Mouse (Mus musculus): ENCODE results near the gene Gm26661. TPM values are rescaled to one million over a fixed set of nuclear protein-coding genes. Genes with fewer than 3 reads are reported as not detected.

Gm26661 gene
- not detected in 2 replicates for polyA plus RNA-seq (2015; fragmentation: Nextera tagmentation; extraction: Ambion mirVana)

DNA sequence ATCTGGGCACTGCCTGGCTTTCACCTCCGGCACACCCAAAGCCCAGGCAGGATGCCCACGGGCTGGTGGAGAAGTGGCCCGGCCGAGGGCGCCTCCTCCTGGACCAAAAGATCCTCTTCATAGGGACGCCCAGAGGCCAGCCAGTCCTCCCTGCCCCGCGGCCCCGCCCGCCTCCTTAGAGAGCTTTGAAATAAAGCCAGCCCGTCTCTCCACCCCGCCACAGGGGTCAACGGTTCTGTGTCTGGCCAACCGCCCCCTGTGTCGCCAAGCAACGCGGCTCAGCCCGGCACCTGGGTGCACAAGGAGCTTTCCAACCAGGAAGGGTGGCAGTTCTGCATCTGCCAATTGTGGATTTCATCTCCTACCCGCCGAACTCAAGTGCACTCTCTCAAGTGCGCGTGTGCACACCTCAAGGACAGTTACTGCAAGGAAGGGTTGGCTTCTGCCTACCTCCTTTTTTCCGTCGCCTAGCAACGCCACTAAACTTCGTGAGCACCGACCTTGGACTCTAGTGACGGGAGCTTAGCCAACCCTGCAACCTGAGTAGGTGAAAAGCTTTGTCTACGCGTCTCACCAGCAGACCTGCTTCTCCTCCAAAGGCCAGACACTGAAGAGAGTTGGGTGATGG lies at the start of gene Gm26661:
Gm26661 (plus strand) TSS at position 56 of the 628 bp plus-strand sequence.
- Histone ChIP-seq H3K36me3 (no peaks in the 10 kb centered on the region), H3K4me1 (replicated peaks) (peaks cover 13% of the 10 kb centered on the region), H3K9me3 (no peaks in the 10 kb centered on the region), H3K4me2 (peak within 1 kb of the TSS; percentile 74), H3K27me3 (0 out of 2 replicates have a peak, but pooled peaks cover 11% of the 10 kb centered on the region), H3K27ac (replicated peaks) (no peak within 1 kb of the TSS; the same call in 1 of the 2 replicates), H3K9ac (peak within 1 kb of the TSS; percentile 56), H3K4me3 (peak within 1 kb of the TSS; percentile 43)
- WGBS, result under 1% methylated on average over 30 of the region's 30 CpGs
- ATAC-seq (ENCODE audit: low read depth), result peak; percentile 88

DNA sequence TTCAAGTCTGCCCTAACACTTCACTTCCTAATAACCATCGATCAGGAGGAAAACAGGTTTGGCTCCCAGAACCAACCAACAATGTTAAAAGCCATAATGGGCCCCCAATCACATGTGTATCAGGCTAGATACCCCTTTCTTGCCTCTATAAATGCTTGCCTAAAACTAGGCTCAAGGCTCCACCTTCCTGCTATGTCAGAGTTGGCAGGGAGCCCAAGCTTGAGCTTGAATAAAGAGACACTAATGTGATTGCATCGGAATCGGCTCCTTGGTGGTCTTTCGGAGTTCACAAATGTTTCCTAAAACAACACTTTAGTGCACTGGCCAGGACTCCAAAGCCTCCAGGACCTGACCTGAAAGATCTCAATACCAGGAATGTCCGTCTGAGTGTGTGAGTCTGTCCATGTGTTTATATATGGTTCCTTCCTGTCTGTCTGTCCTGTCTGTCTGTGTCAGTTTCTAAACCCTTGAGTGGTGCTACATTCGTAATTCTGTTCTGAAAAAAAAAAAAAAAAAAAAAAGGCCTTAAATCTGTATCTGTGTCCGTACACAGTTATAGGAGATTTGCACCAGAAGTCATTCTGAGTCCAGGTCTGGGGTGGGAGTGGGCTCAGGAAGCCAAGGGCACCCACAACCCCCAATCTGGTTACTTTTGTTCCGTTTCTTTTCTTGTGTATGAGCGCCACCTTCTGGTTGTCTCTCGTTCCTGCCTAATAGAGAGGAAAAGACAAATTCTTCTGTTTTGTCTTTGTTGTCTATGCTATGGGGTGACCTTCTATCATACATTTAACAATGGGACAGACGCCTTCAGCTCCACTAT lies 42.2 kb upstream of the Gm26661 start:
- peak overlapping the region; percentile 80 for H3K27ac ChIP-seq (replicated peaks)
- 0 out of 2 replicates have a peak, but pooled peaks cover 3% of the 10 kb centered on the region for H3K4me1 ChIP-seq (replicated peaks)
- no peaks in the 10 kb centered on the region for H3K36me3 ChIP-seq
- no peaks in the 10 kb centered on the region for H3K27me3 ChIP-seq
- peak overlapping the region; percentile 20 for H3K4me3 ChIP-seq
- peak; percentile 96 for ATAC-seq (ENCODE audit: low read depth)
- peak overlapping the region; percentile 54 for H3K9ac ChIP-seq
- H3K9me3 ChIP-seq, result no peaks in the 10 kb centered on the region
- peak overlapping the region; percentile 47 for H3K4me2 ChIP-seq
- WGBS, result 26% methylated on average over 11 of the region's 11 CpGs

DNA sequence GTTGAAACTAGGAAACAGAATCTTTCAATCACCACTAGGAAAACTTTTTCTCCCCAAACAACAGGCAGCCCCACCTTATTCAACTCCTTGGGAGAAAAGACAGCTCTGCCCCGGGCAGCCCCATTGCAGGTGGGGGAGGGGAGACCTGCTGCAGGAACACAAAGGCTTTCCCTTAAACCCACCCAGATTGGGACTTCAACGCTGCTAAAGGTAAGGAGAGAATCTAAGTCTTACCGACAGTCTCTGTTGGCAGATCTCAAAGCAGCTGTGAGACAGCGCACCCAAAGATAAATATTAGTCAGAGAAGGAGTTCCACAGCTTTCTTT lies 41.7 kb upstream of the Gm26661 start:
- no peaks in the 10 kb centered on the region for H3K9me3 ChIP-seq
- H3K27me3 ChIP-seq, result no peaks in the 10 kb centered on the region
- H3K4me3 ChIP-seq, result peak overlapping the region; percentile 20
- ATAC-seq (ENCODE audit: low read depth), result peak; percentile 93
- H3K4me1 ChIP-seq (replicated peaks), result 0 out of 2 replicates have a peak, but pooled peaks cover 3% of the 10 kb centered on the region
- H3K36me3 ChIP-seq, result no peaks in the 10 kb centered on the region
- peak overlapping the region; percentile 47 for H3K4me2 ChIP-seq
- peak overlapping the region; percentile 80 for H3K27ac ChIP-seq (replicated peaks)
- 12% methylated on average over 4 of the region's 4 CpGs for WGBS
- H3K9ac ChIP-seq, result peak overlapping the region; percentile 54

DNA sequence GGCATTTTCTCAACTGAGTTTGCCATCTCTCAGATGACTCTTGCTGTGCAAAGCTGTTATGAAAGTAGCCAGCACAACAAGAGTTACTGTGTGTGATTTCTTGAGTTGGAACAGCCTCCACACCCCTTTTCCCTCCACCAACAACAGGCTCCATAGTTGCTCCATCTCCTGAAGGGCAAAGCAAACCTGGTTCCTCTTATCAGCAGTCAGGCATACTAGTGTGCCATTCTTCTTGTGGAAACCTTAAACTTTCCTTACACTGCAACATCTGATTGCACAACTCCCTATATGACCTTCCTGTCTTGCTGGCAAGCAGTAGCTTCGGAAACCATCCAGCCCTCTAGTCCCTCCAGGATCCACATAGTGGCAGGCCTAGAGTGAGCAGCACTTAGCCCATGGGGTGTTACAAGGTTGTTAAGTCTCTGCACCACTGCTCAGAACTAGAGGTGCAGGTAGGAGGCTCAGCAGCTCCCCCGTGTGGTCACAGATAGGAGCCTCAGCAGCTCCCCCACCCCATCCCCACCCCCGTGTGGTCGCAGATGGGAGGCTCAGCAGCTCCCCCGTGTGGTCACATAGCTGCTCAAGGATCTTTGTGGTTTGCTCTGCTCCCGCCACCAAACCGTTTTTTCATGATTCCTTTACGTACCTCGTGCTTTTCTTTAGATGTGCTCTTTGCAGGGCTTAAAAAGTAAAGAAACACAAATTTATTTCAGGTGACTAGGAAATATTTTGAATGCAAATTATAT lies 25.6 kb upstream of the Gm26661 start:
- Histone ChIP-seq H3K4me1 (replicated peaks) (no peaks in the 10 kb centered on the region), H3K9ac (no peak overlapping the region)
- peak; percentile 92 for ATAC-seq (ENCODE audit: low read depth)

DNA sequence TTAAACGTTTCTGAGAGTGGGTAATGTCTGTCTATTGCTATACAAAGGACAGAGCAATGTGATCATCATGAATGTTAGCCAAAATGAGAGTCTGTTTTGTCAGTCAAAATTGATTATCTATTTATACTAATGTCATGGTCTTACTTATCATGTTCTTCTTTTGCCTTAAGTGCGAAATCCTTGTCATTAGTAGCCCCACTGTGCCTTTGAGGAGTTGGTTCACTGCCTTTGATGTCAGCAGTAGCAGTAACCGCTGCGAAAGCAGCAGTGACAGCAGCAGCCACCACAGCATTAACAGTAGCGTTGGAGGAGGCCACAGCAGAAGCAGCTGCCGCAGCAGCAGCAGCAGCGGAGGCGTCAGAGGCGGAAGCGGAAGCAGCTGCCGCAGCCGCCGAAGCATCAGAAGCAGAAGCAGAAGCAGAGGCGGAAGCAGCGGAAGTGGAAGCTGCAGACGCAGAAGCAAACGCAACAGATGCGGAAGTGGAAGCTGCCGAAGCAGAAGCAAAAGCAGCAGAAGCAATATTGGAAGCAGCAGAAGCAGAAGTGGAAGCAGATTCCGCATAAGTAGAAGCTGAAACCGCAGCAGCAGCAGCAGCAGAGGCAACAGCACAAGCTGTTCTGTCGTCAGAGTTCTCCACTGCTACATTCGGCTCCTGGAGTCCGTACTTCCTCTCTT lies 17.5 kb upstream of the Gm26661 start:
- Histone ChIP-seq H3K4me2 (peak overlapping the region; percentile 55), H3K9me3 (no peaks in the 10 kb centered on the region), H3K4me1 (replicated peaks) (no peaks in the 10 kb centered on the region), H3K27me3 (no peaks in the 10 kb centered on the region), H3K27ac (replicated peaks) (peak overlapping the region; percentile 78), H3K36me3 (no peaks in the 10 kb centered on the region), H3K4me3 (peak overlapping the region; percentile 41), H3K9ac (peak overlapping the region; percentile 62)
- ATAC-seq (ENCODE audit: low read depth), result peak; percentile 89
- 34% methylated on average over 24 of the region's 24 CpGs for WGBS

More for the DNA sequence above, 25.6 kb upstream of the Gm26661 start:
- H3K9me3 ChIP-seq, result no peaks in the 10 kb centered on the region
- 13% methylated on average over 9 of the region's 9 CpGs for WGBS
- no peak overlapping the region for H3K4me2 ChIP-seq
- no peaks in the 10 kb centered on the region for H3K36me3 ChIP-seq
- H3K27me3 ChIP-seq, result no peaks in the 10 kb centered on the region
- H3K27ac ChIP-seq (replicated peaks), result no peak overlapping the region
- no peak overlapping the region for H3K4me3 ChIP-seq

DNA sequence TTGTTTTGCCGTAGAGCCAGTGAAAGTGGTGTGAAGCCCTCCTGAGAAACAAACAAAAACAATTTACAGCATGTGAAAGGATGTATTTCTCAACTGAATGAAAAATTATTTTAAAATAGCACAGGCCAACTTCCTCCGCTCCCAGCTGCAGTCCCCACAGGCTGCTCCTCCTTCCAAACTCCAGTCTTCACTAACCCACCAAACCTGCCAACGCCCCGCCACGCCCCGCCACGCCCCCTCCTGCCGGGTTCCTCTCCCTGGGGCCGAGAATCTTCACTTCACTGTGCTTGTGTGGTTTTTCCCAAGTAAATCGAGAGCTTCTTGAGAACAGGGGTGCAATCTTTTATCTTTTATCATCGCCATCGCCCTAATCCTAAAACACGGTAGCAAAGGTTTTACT lies 5.3 kb upstream of the Gm26661 start:
- no peaks in the 10 kb centered on the region for H3K9me3 ChIP-seq
- H3K9ac ChIP-seq, result no peak overlapping the region
- no peak overlapping the region for H3K27ac ChIP-seq (replicated peaks)
- 0 out of 2 replicates have a peak, but pooled peaks cover 2% of the 10 kb centered on the region for H3K27me3 ChIP-seq
- 48% methylated on average over 13 of the region's 13 CpGs for whole genome bisulfite sequencing
- H3K36me3 ChIP-seq, result no peaks in the 10 kb centered on the region
- peaks cover 2% of the 10 kb centered on the region for H3K4me1 ChIP-seq (replicated peaks)
- no peak overlapping the region for H3K4me2 ChIP-seq
- H3K4me3 ChIP-seq, result no peak overlapping the region
- no peak for ATAC-seq (ENCODE audit: low read depth)

DNA sequence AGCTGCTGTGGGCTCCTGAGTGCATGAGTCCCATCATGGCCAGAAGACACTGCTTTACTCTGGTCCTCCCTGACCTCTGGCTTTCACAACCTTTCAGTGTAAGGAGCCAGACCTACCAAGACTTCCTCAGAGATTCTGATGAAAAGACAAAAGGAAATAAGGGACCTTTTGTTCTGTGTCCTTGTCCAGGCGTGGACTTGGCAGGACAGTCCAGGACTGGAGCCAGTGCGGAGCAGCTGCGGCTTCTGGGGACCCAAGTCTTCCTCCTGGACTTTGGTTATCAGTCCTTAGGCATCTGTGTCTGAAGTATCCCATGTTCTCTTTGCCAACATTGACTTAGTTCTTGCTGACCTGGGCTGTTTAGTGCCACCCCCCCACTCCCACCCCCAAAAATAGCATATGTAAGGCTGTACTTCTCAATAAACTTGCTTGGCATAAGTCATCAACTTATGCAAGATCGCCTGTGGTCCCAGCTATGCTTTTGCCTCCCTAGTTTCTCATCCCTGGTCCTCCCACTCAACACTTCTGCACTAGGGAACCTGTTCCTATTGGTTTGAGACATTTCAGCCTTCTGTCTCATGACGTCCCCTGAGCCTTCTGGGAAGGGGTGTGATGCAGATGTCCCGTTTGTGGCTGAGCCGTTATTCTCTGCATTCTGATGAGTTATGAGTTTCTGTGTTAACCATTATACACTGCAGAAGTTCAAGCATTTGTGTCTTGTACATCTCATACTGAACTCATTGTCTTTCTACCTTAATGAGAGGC lies 1.9 kb upstream of the Gm26661 start:
- Histone ChIP-seq H3K9ac (no peak overlapping the region), H3K4me3 (no peak overlapping the region), H3K27ac (replicated peaks) (no peak overlapping the region), H3K27me3 (0 out of 2 replicates have a peak, but pooled peaks cover 11% of the 10 kb centered on the region), H3K36me3 (no peaks in the 10 kb centered on the region), H3K9me3 (no peaks in the 10 kb centered on the region), H3K4me2 (no peak overlapping the region), H3K4me1 (replicated peaks) (peaks cover 13% of the 10 kb centered on the region)
- no peak for ATAC-seq (ENCODE audit: low read depth)
- WGBS, result 81% methylated on average over 7 of the region's 7 CpGs

DNA sequence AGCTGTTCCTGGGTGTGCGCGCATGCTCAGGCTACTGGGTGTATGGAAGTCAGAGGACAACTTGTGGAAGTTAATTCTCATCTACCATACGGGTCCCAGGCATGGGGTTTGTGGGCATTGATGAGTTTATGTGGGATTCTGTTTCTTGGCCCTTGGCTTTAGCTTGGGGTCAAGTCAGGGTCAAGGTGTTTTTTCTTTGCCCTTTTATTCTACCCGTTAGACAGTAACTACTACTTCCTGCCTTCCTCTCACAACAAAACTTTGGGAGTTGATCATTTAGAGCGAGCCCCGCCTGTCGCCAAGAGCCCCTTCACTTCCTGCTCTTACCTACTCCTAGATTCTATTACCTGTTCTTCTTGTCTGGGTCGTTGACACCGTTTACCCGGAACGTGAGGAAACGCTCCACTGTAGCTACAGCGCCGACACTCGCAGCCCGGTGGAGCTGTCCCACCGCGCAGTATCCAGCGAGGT lies 291 bp upstream of the Gm26661 start:
- Histone ChIP-seq H3K4me3 (peak overlapping the region; percentile 43), H3K4me2 (peak overlapping the region; percentile 74), H3K27me3 (0 out of 2 replicates have a peak, but pooled peaks cover 11% of the 10 kb centered on the region), H3K9me3 (no peaks in the 10 kb centered on the region), H3K4me1 (replicated peaks) (peaks cover 13% of the 10 kb centered on the region), H3K27ac (replicated peaks) (no peak overlapping the region), H3K9ac (peak overlapping the region; percentile 56), H3K36me3 (no peaks in the 10 kb centered on the region)
- WGBS, result 13% methylated on average over 19 of the region's 19 CpGs
- ATAC-seq (ENCODE audit: low read depth), result no peak

DNA sequence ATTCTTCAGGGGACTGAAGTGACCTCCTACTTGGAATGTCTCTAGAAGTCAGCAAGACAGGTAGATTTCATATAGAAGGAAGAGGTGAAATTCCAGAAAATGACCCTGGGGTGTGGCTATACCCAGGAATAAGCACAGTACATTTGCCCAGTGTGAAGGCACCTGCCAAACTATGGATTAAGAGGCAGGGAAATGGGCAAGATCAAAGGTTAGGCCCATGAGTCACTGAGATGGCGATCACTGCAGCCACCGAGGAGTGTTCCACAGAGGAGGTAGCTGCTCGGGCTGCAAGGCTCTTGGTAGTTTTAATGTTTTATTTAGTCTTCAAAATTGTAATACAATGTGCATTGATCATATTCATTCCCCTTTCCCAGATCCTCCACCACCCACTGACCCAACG lies 4.6 kb downstream of the Gm26661 start:
- Histone ChIP-seq H3K27me3 (0 out of 2 replicates have a peak, but pooled peaks cover 10% of the 10 kb centered on the region), H3K36me3 (no peaks in the 10 kb centered on the region), H3K4me2 (no peak overlapping the region), H3K27ac (replicated peaks) (no peak overlapping the region), H3K4me1 (replicated peaks) (peaks cover 12% of the 10 kb centered on the region), H3K9ac (no peak overlapping the region), H3K9me3 (peaks cover 4% of the 10 kb centered on the region; the same call in 1 of the 2 replicates), H3K4me3 (no peak overlapping the region)
- WGBS, result 90% methylated on average over 4 of the region's 4 CpGs
- no peak for ATAC-seq (ENCODE audit: low read depth)

DNA sequence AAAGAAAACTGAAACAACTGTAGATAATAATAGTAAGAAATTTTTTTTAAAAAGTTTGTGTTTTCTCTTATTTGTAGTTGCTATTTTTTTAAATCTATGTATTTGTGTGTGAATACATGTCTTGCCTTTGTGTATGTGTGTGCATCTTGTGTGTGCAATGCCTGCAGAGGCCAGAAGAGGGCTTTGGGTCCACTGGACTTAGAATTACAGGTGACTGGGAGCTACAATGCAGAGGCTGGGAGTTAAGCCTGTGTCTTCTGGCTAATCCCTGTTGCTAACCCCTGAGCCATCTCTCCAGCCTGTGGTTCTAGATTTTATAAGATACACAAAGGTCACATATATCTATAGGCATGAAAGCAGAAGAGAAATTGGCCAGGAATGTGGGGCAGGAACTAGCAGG lies 9.2 kb downstream of the Gm26661 start:
- Histone ChIP-seq H3K27me3 (no peaks in the 10 kb centered on the region), H3K9ac (no peak overlapping the region), H3K4me3 (no peak overlapping the region), H3K9me3 (peaks cover 4% of the 10 kb centered on the region; the same call in 1 of the 2 replicates), H3K4me2 (no peak overlapping the region), H3K4me1 (replicated peaks) (no peaks in the 10 kb centered on the region), H3K27ac (replicated peaks) (no peak overlapping the region), H3K36me3 (no peaks in the 10 kb centered on the region)
- ATAC-seq (ENCODE audit: low read depth), result no peak

DNA sequence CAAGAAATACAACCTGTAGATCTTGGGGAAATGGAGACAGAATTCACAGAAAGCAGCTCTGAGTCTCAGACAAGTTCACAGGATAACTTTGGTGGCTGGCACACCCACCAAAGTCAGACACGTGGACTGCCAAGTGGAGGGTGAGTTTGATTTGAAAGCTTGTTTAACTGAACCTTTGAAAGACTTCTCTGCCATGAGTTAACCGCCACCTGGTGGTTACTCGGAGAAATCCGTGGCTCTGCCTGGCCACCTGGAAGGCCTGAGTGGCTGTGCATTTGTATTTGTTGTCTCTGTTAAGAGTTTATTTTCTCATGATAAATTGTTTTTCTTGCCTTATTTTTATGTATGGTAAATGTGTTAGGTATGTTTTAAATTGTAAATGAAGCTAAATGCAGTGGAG lies 10.4 kb downstream of the Gm26661 start:
- ATAC-seq (ENCODE audit: low read depth), result no peak
- H3K27ac ChIP-seq (replicated peaks), result no peak overlapping the region
- WGBS, result 11% methylated on average over 4 of the region's 4 CpGs
- H3K9ac ChIP-seq, result no peak overlapping the region
- H3K9me3 ChIP-seq, result peaks cover 4% of the 10 kb centered on the region; the same call in 1 of the 2 replicates
- H3K36me3 ChIP-seq, result no peaks in the 10 kb centered on the region
- no peaks in the 10 kb centered on the region for H3K4me1 ChIP-seq (replicated peaks)
- H3K4me2 ChIP-seq, result no peak overlapping the region
- no peak overlapping the region for H3K4me3 ChIP-seq
- no peaks in the 10 kb centered on the region for H3K27me3 ChIP-seq

Data from neural tube, embryonic 13.5 days (tissue).